Mouse (Mus musculus): Measurements from ENCODE around the gene Zfp579. TPM values are rescaled to one million over a fixed set of nuclear protein-coding genes. Genes with fewer than 3 reads are reported as not detected.

Gene Zfp579
- 11.0 and 15.6 TPM in 2 replicates for polyA plus RNA-seq (2011; ENCODE audit: insufficient read length, low read depth, missing spikeins)

- Histone ChIP-seq H3K4me1 (ENCODE audit: control insufficient read depth, insufficient read depth, low read length) (no peaks in the 10 kb centered on the region), H3K27ac (ENCODE audit: insufficient read depth, low read length) (peak within 1 kb of the TSS; percentile 58), H3K4me3 (ENCODE audit: insufficient read depth, low read length) (peak within 1 kb of the TSS; percentile 74)
- TF ChIP-seq CTCF (IDR thresholded peaks at IDR 0.05; ENCODE audit: borderline replicate concordance, insufficient read depth, low read length), result no peak
- TF ChIP-seq POLR2A (IDR thresholded peaks at IDR 0.05; ENCODE audit: low read depth, low read length), result peak; percentile 72
Measured at GRCm38 (mm10) chr7:4996003-4996895, at the start of gene Zfp579. Gene Zfp579 (minus strand): TSS chr7:4996158.

- Histone ChIP-seq H3K4me3 (ENCODE audit: insufficient read depth, low read length) (no peak overlapping the region), H3K4me1 (ENCODE audit: control insufficient read depth, insufficient read depth, low read length) (no peaks in the 10 kb centered on the region), H3K27ac (ENCODE audit: insufficient read depth, low read length) (no peak overlapping the region)
- no peak for TF ChIP-seq CTCF (IDR thresholded peaks at IDR 0.05; ENCODE audit: borderline replicate concordance, insufficient read depth, low read length)
- TF ChIP-seq POLR2A (IDR thresholded peaks at IDR 0.05; ENCODE audit: low read depth, low read length), result no peak
Measured at GRCm38 (mm10) chr7:5044981-5045380, 49.0 kb upstream of the Zfp579 start.

GRCm38 (mm10) chr7:5038940-5039339 lies 43.0 kb upstream of the Zfp579 start:
- Histone ChIP-seq H3K4me1 (ENCODE audit: control insufficient read depth, insufficient read depth, low read length) (0 out of 2 replicates have a peak, but pooled peaks cover 4% of the 10 kb centered on the region), H3K4me3 (ENCODE audit: insufficient read depth, low read length) (peak overlapping the region; percentile 70), H3K27ac (ENCODE audit: insufficient read depth, low read length) (peak overlapping the region; percentile 85)
- TF ChIP-seq CTCF (IDR thresholded peaks at IDR 0.05; ENCODE audit: borderline replicate concordance, insufficient read depth, low read length), result no peak
- no peak for TF ChIP-seq POLR2A (IDR thresholded peaks at IDR 0.05; ENCODE audit: low read depth, low read length)

GRCm38 (mm10) chr7:5038109-5038732 lies 42.3 kb upstream of the Zfp579 start, which contains the start of gene Zfp784:
Gene Zfp784 (minus strand): TSS chr7:5038446.
- H3K4me3 ChIP-seq (ENCODE audit: insufficient read depth, low read length), result peak within 1 kb of the TSS; percentile 70
- H3K4me1 ChIP-seq (ENCODE audit: control insufficient read depth, insufficient read depth, low read length), result 0 out of 2 replicates have a peak, but pooled peaks cover 4% of the 10 kb centered on the region
- H3K27ac ChIP-seq (ENCODE audit: insufficient read depth, low read length), result peak within 1 kb of the TSS; percentile 85
- TF ChIP-seq CTCF (IDR thresholded peaks at IDR 0.05; ENCODE audit: borderline replicate concordance, insufficient read depth, low read length) (no peak), POLR2A (IDR thresholded peaks at IDR 0.05; ENCODE audit: low read depth, low read length) (peak; percentile 84)

GRCm38 (mm10) chr7:5037467-5037866 lies 41.5 kb upstream of the Zfp579 start:
- H3K4me1 ChIP-seq (ENCODE audit: control insufficient read depth, insufficient read depth, low read length), result 0 out of 2 replicates have a peak, but pooled peaks cover 4% of the 10 kb centered on the region
- H3K4me3 ChIP-seq (ENCODE audit: insufficient read depth, low read length), result no peak overlapping the region
- no peak; the same call in 1 of the 2 replicates for TF ChIP-seq POLR2A (IDR thresholded peaks at IDR 0.05; ENCODE audit: low read depth, low read length)
- no peak for TF ChIP-seq CTCF (IDR thresholded peaks at IDR 0.05; ENCODE audit: borderline replicate concordance, insufficient read depth, low read length)
- no peak overlapping the region for H3K27ac ChIP-seq (ENCODE audit: insufficient read depth, low read length)

GRCm38 (mm10) chr7:5037026-5037425 lies 41.1 kb upstream of the Zfp579 start:
- TF ChIP-seq CTCF (IDR thresholded peaks at IDR 0.05; ENCODE audit: borderline replicate concordance, insufficient read depth, low read length), result no peak
- Histone ChIP-seq H3K27ac (ENCODE audit: insufficient read depth, low read length) (no peak overlapping the region), H3K4me3 (ENCODE audit: insufficient read depth, low read length) (no peak overlapping the region), H3K4me1 (ENCODE audit: control insufficient read depth, insufficient read depth, low read length) (0 out of 2 replicates have a peak, but pooled peaks cover 4% of the 10 kb centered on the region)

GRCm38 (mm10) chr7:5036136-5036535 lies 40.2 kb upstream of the Zfp579 start:
- Histone ChIP-seq H3K27ac (ENCODE audit: insufficient read depth, low read length) (no peak overlapping the region), H3K4me3 (ENCODE audit: insufficient read depth, low read length) (no peak overlapping the region), H3K4me1 (ENCODE audit: control insufficient read depth, insufficient read depth, low read length) (0 out of 2 replicates have a peak, but pooled peaks cover 4% of the 10 kb centered on the region)
- TF ChIP-seq CTCF (IDR thresholded peaks at IDR 0.05; ENCODE audit: borderline replicate concordance, insufficient read depth, low read length) (no peak), POLR2A (IDR thresholded peaks at IDR 0.05; ENCODE audit: low read depth, low read length) (no peak)

GRCm38 (mm10) chr7:5035628-5036027 lies 39.7 kb upstream of the Zfp579 start:
- no peak overlapping the region for H3K27ac ChIP-seq (ENCODE audit: insufficient read depth, low read length)
- no peak overlapping the region for H3K4me3 ChIP-seq (ENCODE audit: insufficient read depth, low read length)
- no peak for TF ChIP-seq POLR2A (IDR thresholded peaks at IDR 0.05; ENCODE audit: low read depth, low read length)
- TF ChIP-seq CTCF (IDR thresholded peaks at IDR 0.05; ENCODE audit: borderline replicate concordance, insufficient read depth, low read length), result no peak
- H3K4me1 ChIP-seq (ENCODE audit: control insufficient read depth, insufficient read depth, low read length), result 0 out of 2 replicates have a peak, but pooled peaks cover 4% of the 10 kb centered on the region

- H3K27ac ChIP-seq (ENCODE audit: insufficient read depth, low read length), result no peak within 1 kb of the TSS
- H3K4me1 ChIP-seq (ENCODE audit: control insufficient read depth, insufficient read depth, low read length), result no peaks in the 10 kb centered on the region
- no peak within 1 kb of the TSS for H3K4me3 ChIP-seq (ENCODE audit: insufficient read depth, low read length)
- no peak for TF ChIP-seq CTCF (IDR thresholded peaks at IDR 0.05; ENCODE audit: borderline replicate concordance, insufficient read depth, low read length)
- TF ChIP-seq POLR2A (IDR thresholded peaks at IDR 0.05; ENCODE audit: low read depth, low read length), result 0 out of 2 replicates have a peak, but pooled peaks have one; percentile 5
Measured at GRCm38 (mm10) chr7:5033818-5034217, 37.9 kb upstream of the Zfp579 start, which contains the start of gene 4632433K11Rik. Gene 4632433K11Rik (plus strand): TSS chr7:5034118.
